Mouse (Mus musculus) MEL (cell line): ENCODE measurements around the gene Zfp933.

ENCODE experiments used
- CTCF ChIP-seq, 3 experiments: IDR thresholded peaks in 2 of 3; conservative IDR thresholded peaks in 1 of 3; 2 replicates each; pipeline ENCODE4 v1.5.1; 2011 to 2012; ENCODE audit warnings: low read length in 3 of 3, low read depth in 2 of 3, mild to moderate bottlenecking in 2 of 3, improper control_type of control experiment in 1 of 3, inconsistent platforms in 1 of 3, mixed read lengths in 1 of 3, moderate library complexity in 1 of 3; ENCODE audit not compliant: control insufficient read depth in 1 of 3, insufficient read depth in 1 of 3, poor library complexity in 1 of 3, severe bottlenecking in 1 of 3
- EP300 ChIP-seq, 2 experiments: IDR thresholded peaks; 2 replicates each; pipeline ENCODE4 v1.6.1; 2011; ENCODE audit warnings: improper control_type of control experiment in 2 of 2, low read length in 2 of 2, low read depth in 1 of 2, mild to moderate bottlenecking in 1 of 2
- GATA1 ChIP-seq: IDR thresholded peaks from 2 replicates; pipeline ENCODE4 v1.6.1; 2011; ENCODE audit warnings: low read depth, low read length, improper control_type of control experiment
- MEF2A ChIP-seq: IDR thresholded peaks from 2 replicates; pipeline ENCODE4 v1.6.1; 2014; ENCODE audit warnings: low read depth, mild to moderate bottlenecking, inconsistent platforms, low read length, improper control_type of control experiment; ENCODE audit not compliant: poor library complexity, insufficient replicate concordance, severe bottlenecking; ENCODE audit errors: extremely low read depth
- POLR2A ChIP-seq, 2 experiments: IDR thresholded peaks; 2 replicates each; pipeline ENCODE4 v1.6.1; 2011 to 2012; ENCODE audit warnings: low read length in 2 of 2, mild to moderate bottlenecking in 2 of 2, control low read depth in 1 of 2, improper control_type of control experiment in 1 of 2, low read depth in 1 of 2, moderate library complexity in 1 of 2; ENCODE audit not compliant: control insufficient read depth in 1 of 2, insufficient read depth in 1 of 2, poor library complexity in 1 of 2
- POLR2AphosphoS2 ChIP-seq: IDR thresholded peaks from 2 replicates; pipeline ENCODE4 v1.6.1; 2011; ENCODE audit warnings: low read length, improper control_type of control experiment
- ZC3H11A ChIP-seq: IDR thresholded peaks from 2 replicates; pipeline ENCODE4 v1.6.1; 2012; ENCODE audit warnings: low read depth, mild to moderate bottlenecking, inconsistent platforms, low read length, improper control_type of control experiment

DNA sequence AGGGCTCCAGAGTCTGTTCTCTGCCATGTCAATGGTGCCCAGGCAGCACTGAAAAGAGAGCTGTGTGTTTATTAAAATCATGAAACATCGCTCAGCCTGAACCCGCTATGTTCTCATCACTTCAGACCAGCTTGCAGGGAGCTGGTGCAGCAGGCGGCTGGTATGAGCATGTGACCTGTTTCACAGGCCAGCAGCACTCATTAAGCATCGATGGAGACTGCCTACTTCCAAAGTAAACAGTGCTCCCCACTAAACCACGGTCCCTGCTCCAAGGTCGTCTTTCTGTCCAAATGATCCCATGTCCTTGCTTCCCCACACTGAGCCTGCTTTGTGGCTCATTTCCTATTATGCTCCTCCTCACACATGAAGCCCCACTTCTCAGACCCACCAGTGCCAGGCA, 42.2 kb upstream of the Zfp933 start:
- TF ChIP-seq ZC3H11A: no peak
- TF ChIP-seq EP300 (IDR thresholded peaks at IDR 0.05; ENCODE audit: low read depth in 1 of 2, low read length in 2 of 2): no peak
- no peak for TF ChIP-seq GATA1
- TF ChIP-seq POLR2A (IDR thresholded peaks at IDR 0.05; ENCODE audit: control insufficient read depth in 1 of 2, insufficient read depth in 1 of 2, low read depth in 1 of 2, low read length in 2 of 2, poor library complexity in 1 of 2): no peak
- no peak for TF ChIP-seq CTCF (IDR thresholded peaks at IDR 0.05 in 2 of 3, conservative IDR thresholded peaks at IDR 0.05 in 1 of 3; ENCODE audit: control insufficient read depth in 1 of 3, insufficient read depth in 1 of 3, low read depth in 2 of 3, low read length in 3 of 3, poor library complexity in 1 of 3, severe bottlenecking in 1 of 3)
- TF ChIP-seq POLR2AphosphoS2: no peak
- TF ChIP-seq MEF2A: no peak
